Mouse (Mus musculus) stomach, embryonic 14.5 days (tissue): ENCODE measurements around the gene Grid1. TPM values are rescaled to one million over a fixed set of nuclear protein-coding genes. Genes with fewer than 3 reads are reported as not detected.
A peak's percentile ranks its signal among the peaks of the same experiment; 100 is the strongest.

Experiments
- ATAC-seq: fragments of 200-750 bp; cut with Nextera tagmentation; 2 replicates; pipeline ENCODE4 v1.8.0; 2017; ENCODE audit warnings: low read depth, moderate TSS enrichment; ENCODE audit not compliant: insufficient number of reproducible peaks, insufficient read depth, low FRiP score
- H3K27ac ChIP-seq: fragments of 300-500 bp; sonication (generic); 2 replicates; pipeline ENCODE4 v1.5.1; 2014; ENCODE audit warnings: mild to moderate bottlenecking, low read length, moderate library complexity, mixed read lengths
- H3K27me3 ChIP-seq: fragments of 300-500 bp; sonication (generic); 2 replicates; pipeline ENCODE4 v1.6.1; 2014; ENCODE audit warnings: low read length, control low read depth, mixed read lengths; ENCODE audit not compliant: control insufficient read depth, insufficient read depth
- H3K36me3 ChIP-seq: fragments of 300-500 bp; sonication (generic); 2 replicates; pipeline ENCODE4 v1.6.1; 2014; ENCODE audit warnings: mild to moderate bottlenecking, control low read depth, low read length, moderate library complexity, mixed read lengths; ENCODE audit not compliant: control insufficient read depth, insufficient read depth
- H3K4me1 ChIP-seq: fragments of 300-500 bp; sonication (generic); 2 replicates; pipeline ENCODE4 v1.6.1; 2014; ENCODE audit warnings: low read length, control low read depth, mixed read lengths; ENCODE audit not compliant: control insufficient read depth, insufficient read depth
- H3K4me2 ChIP-seq: fragments of 300-500 bp; sonication (generic); replicated peaks from 2 replicates; pipeline ENCODE4 v1.6.1; 2014; ENCODE audit warnings: low read depth, low read length, control low read depth
- H3K4me3 ChIP-seq: fragments of 300-500 bp; sonication (generic); 2 replicates; pipeline ENCODE4 v1.5.1; 2014; ENCODE audit warnings: low read depth, low read length, control low read depth
- H3K9ac ChIP-seq: fragments of 300-500 bp; sonication (generic); replicated peaks from 2 replicates; pipeline ENCODE4 v1.6.1; 2014; ENCODE audit warnings: low read depth, mild to moderate bottlenecking, control low read depth, low read length, moderate library complexity, mixed read lengths
- H3K9me3 ChIP-seq: fragments of 300-500 bp; sonication (generic); 2 replicates; pipeline ENCODE4 v1.6.1; 2016; ENCODE audit warnings: low read depth, low read length, control low read depth; ENCODE audit not compliant: control insufficient read depth
- WGBS: fragments of 180-500 bp; shearing (Covaris S2); extraction: QIAGEN DNeasy Blood & Tissue Kit; methylation state at CpG from one replicate; pipeline ENCODE4 v1.1.7; 2014; 5-methylcytosine and 5-hydroxymethylcytosine counted together
- polyA plus RNA-seq: library from polyadenylated mRNA; unstranded; fragments of >200 nt; fragmentation: Nextera tagmentation; extraction: Ambion mirVana; gene quantifications from 2 replicates; pipeline ENCODE4 v1.2.1, GENCODE M21; 2014

Gene Grid1
- polyA plus RNA-seq, 1 experiment from 2014 or later: 1.1 TPM

DNA sequence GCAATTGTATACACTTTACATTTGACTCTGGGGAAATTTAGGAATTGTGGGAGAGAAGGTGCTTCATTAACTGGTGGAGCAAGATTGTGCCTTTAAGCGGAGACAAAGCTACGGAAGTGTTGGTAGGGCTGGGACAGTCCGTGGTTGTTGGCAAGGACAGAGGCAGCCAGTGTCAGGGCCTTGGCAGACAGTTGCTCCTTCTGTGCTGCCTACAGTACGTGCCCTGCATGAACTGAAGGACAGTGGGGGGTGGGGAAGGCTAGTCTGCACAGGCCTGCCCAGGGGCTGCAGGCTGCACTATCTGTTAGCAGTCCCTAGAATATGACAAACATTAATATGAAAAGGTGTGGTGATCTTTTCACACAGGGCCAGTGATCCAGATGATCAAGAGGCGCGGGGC lies 254.7 kb downstream of the Grid1 start:
- Histone ChIP-seq H3K27me3 (no peaks in the 10 kb centered on the region), H3K4me1 (no peaks in the 10 kb centered on the region), H3K36me3 (no peaks in the 10 kb centered on the region), H3K27ac (no peak overlapping the region), H3K9me3 (no peaks in the 10 kb centered on the region), H3K4me3 (no peak overlapping the region), H3K4me2 (no peak overlapping the region), H3K9ac (no peak overlapping the region)
- 65% methylated on average over 6 of the region's 6 CpGs for WGBS
- ATAC-seq: no peak

DNA sequence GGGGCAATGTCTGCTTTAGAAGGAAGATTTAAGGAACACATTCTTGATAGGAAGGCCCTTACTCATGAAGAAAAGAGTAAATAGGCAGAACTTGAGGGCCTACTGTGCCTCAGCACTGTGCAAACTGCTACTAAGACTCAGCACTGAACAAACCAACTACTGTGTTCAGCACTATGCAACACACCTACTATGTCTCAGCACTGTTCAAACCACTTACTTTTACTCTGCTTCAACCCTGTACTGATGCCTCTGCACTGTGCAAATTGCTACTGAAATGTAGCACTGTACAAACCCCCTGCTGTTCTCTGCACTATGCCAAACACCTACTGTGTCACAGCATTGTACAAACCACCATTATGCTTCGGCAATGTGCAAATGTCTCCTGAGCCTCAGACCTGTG lies 260.0 kb downstream of the Grid1 start:
- H3K27me3 ChIP-seq: no peaks in the 10 kb centered on the region
- H3K4me1 ChIP-seq: no peaks in the 10 kb centered on the region
- no peaks in the 10 kb centered on the region for H3K36me3 ChIP-seq
- no peak overlapping the region for H3K9ac ChIP-seq
- no peak overlapping the region for H3K27ac ChIP-seq
- H3K4me2 ChIP-seq: no peak overlapping the region
- H3K4me3 ChIP-seq: no peak overlapping the region
- H3K9me3 ChIP-seq: no peaks in the 10 kb centered on the region
- 0 out of 2 replicates have a peak, but pooled peaks have one; percentile 10 for ATAC-seq
- 98% methylated on average over 1 of the region's 1 CpGs for WGBS

DNA sequence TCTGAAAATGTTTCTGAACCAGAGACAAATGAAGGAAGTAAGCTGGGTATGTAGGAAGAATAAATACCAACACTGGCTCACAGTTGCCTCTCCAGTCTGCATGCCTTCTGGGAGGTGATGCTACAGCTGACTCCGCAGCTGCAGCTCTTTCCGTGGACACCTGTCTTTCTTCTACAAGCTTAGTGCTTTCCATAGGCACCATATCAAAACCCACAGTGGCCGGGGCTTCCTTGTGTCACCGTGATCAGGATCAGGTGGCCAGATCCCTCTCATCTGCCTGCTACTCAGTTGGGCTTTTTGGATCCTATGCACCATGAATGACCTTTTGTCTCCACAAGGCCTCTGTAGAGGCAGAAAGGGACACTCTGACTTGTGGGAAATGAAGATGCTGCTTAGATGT lies 272.7 kb downstream of the Grid1 start:
- Histone ChIP-seq H3K9ac (no peak overlapping the region), H3K36me3 (no peaks in the 10 kb centered on the region), H3K27ac (no peak overlapping the region), H3K4me1 (0 out of 2 replicates have a peak, but pooled peaks cover 13% of the 10 kb centered on the region), H3K4me2 (no peak overlapping the region), H3K9me3 (no peaks in the 10 kb centered on the region), H3K4me3 (no peak overlapping the region), H3K27me3 (no peaks in the 10 kb centered on the region)
- ATAC-seq: no peak
- WGBS: 86% methylated on average over 4 of the region's 4 CpGs

DNA sequence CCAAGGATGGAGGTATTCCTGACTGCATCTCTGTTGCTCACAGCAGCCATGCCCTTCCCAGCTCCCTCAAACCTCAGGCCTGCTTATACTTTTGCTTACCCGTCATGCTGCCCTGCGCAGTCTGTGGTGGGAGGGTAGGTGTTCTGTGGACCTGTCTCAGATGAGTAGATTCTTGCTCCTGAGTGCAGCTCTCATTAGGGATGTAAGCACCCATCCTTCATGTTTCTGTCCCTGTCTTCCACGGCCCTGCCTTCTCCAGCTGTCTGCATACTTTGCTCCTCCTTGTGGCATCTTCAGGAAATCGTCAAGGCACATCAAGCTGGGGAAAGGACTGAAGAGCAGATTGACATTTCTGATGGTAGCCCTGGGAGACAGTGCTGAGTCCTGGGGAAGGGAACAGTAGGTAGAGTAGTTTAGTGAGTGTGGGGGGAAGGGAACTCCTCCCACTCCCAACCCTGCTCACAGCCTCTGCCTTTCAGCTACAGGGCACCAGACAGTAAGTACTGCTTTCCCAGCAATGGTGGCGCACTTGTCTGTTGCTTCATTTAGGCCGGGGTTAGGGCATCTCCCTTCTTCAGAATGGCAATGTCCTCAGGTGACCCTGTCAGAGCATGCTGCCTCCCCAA lies 273.8 kb downstream of the Grid1 start:
- 0 out of 2 replicates have a peak, but pooled peaks cover 13% of the 10 kb centered on the region for H3K4me1 ChIP-seq
- H3K27ac ChIP-seq: no peak overlapping the region
- no peaks in the 10 kb centered on the region for H3K36me3 ChIP-seq
- H3K9me3 ChIP-seq: no peaks in the 10 kb centered on the region
- WGBS: 75% methylated on average over 6 of the region's 6 CpGs
- H3K4me3 ChIP-seq: no peak overlapping the region
- H3K27me3 ChIP-seq: no peaks in the 10 kb centered on the region
- no peak for ATAC-seq
- no peak overlapping the region for H3K9ac ChIP-seq
- no peak overlapping the region for H3K4me2 ChIP-seq

DNA sequence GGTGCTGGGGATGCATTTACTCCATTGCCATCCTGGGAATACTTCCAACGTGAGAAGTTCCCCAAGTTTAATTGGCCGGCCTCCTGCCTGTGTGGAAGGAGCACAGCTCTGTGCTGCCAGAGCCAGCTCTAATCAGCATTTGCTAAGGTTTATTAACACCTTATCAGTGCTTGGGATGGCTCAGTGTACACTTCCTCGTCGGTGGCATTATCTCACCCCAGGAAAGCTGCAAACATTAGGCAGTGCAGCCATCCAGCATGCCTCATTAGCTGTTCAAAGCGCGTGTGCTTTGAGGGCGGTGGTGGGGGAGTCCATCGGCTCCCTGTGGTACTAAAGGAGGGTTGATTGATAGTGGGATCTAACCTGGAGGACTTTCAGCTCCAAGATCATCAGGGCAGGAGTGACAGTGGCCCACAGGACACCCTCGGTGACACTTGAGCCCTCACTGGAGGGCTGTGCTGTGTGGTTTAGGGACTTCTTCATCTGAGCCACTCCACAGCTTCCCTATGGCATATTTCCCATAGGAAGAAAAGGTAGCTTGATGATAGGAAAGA lies 275.7 kb downstream of the Grid1 start:
- no peak for ATAC-seq

DNA sequence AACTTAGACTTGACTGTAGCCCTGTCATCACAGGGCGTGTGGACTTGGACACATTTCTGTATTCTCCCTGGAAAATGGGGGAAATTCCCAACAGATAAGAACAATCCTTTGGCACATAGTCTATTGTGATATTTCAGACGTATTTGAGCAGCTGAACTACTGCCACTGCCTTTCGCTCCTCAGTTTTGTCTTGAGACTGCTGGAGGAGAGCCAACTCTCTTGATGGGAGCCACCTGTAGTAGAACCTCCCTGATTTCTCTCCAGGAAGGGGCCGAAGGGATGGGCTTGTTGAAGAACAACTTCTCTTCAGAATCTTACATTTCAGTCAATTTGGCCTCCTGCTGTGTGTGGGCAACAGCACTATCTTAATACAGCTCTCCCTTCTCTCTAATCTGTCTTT lies 276.2 kb downstream of the Grid1 start:
- H3K27me3 ChIP-seq: no peaks in the 10 kb centered on the region

More for the DNA sequence above, 275.7 kb downstream of the Grid1 start:
- WGBS: 31% methylated on average over 9 of the region's 9 CpGs
- Histone ChIP-seq H3K27ac (no peak overlapping the region), H3K4me3 (no peak overlapping the region), H3K9ac (no peak overlapping the region), H3K27me3 (no peaks in the 10 kb centered on the region), H3K9me3 (no peaks in the 10 kb centered on the region), H3K4me1 (0 out of 2 replicates have a peak, but pooled peaks cover 13% of the 10 kb centered on the region), H3K4me2 (no peak overlapping the region), H3K36me3 (no peaks in the 10 kb centered on the region)

DNA sequence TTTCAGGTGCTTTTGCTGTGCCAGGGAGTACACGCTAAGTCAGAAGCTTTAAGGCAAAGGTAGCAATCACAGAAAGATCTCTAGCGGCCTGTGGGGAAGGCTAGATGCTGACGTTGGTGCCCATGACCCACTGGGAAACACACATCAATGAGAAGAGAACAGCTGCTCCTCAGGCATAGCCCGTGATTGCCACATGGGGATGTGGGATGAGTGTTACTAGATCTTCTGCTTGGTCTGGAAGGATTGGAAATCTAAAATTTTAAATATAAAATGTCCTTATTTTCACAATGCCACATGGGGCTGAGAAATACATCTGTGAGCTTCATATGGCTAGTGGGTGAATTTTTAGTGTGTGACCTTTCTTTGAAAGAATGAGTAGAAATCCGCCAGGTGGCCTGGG lies 277.3 kb downstream of the Grid1 start:
- Histone ChIP-seq H3K4me3 (no peak overlapping the region), H3K27ac (no peak overlapping the region), H3K36me3 (no peaks in the 10 kb centered on the region), H3K4me1 (0 out of 2 replicates have a peak, but pooled peaks cover 13% of the 10 kb centered on the region), H3K9ac (no peak overlapping the region), H3K4me2 (no peak overlapping the region), H3K27me3 (no peaks in the 10 kb centered on the region), H3K9me3 (no peaks in the 10 kb centered on the region)
- 87% methylated on average over 5 of the region's 5 CpGs for WGBS
- no peak for ATAC-seq

More for the DNA sequence above, 276.2 kb downstream of the Grid1 start:
- no peak; the same call in 1 of the 2 replicates for ATAC-seq
- Histone ChIP-seq H3K4me1 (0 out of 2 replicates have a peak, but pooled peaks cover 13% of the 10 kb centered on the region), H3K4me2 (no peak overlapping the region), H3K27ac (no peak overlapping the region), H3K4me3 (no peak overlapping the region), H3K36me3 (no peaks in the 10 kb centered on the region), H3K9ac (no peak overlapping the region), H3K9me3 (no peaks in the 10 kb centered on the region)
- WGBS: 19% methylated on average over 4 of the region's 4 CpGs

DNA sequence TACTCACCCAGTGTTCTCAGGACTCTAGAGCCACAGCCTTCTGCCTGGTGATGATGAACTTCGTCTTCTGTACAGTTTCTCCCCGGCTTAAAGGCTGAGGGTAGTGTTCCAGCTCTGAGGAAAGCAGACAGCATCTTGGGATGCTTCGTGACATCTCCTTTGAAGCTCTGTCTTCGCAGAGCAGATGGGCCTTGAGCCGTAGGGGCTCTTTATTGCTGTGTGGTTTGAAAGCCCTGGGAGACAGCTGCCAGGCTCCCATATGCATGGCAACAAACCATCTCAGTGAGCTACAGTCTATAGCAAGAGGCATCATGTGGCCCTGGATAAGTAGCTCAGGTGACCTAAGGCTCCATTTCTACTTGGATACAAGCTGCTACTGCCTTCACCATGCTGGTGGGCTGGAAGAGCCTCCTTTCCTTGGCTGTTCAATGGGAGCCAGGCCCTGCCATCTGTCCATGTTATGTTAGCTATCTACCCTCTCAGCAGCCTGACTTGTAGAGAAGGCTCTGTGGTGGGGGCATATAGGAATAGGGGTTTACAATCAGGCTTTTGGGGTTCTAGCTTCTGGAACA lies 283.8 kb downstream of the Grid1 start:
- Histone ChIP-seq H3K9me3 (no peaks in the 10 kb centered on the region), H3K4me1 (no peaks in the 10 kb centered on the region), H3K4me3 (no peak overlapping the region), H3K27me3 (no peaks in the 10 kb centered on the region), H3K9ac (no peak overlapping the region), H3K4me2 (no peak overlapping the region), H3K27ac (no peak overlapping the region), H3K36me3 (no peaks in the 10 kb centered on the region)
- ATAC-seq: no peak
- 88% methylated on average over 5 of the region's 5 CpGs for WGBS
